Mouse (Mus musculus) liver, embryonic 16.5 days (tissue): ENCODE measurements around the gene Syt13. TPM values are rescaled to one million over a fixed set of nuclear protein-coding genes. Genes with fewer than 3 reads are reported as not detected.

Experiments used
- ATAC-seq: fragments of 200-750 bp; cut with Nextera tagmentation; 2 replicates; pipeline ENCODE4 v1.8.0; 2017; ENCODE audit warnings: low read depth, mild to moderate bottlenecking, moderate number of reproducible peaks, moderate library complexity
- H3K27ac ChIP-seq: fragments of 300-500 bp; sonication (generic); 2 replicates; pipeline ENCODE4 v1.5.1; 2014; ENCODE audit warnings: mild to moderate bottlenecking, low read length
- H3K27me3 ChIP-seq: fragments of 300-500 bp; sonication (generic); 2 replicates; pipeline ENCODE4 v1.6.1; 2014; ENCODE audit warnings: low read depth, low read length, mixed read lengths; ENCODE audit not compliant: control insufficient read depth, insufficient read depth
- H3K36me3 ChIP-seq: fragments of 300-500 bp; sonication (generic); 2 replicates; pipeline ENCODE4 v1.6.1; 2014; ENCODE audit warnings: mild to moderate bottlenecking; ENCODE audit not compliant: control insufficient read depth, insufficient read depth
- H3K4me1 ChIP-seq: fragments of 300-500 bp; sonication (generic); 2 replicates; pipeline ENCODE4 v1.6.1; 2014; ENCODE audit warnings: low read depth, low read length, mixed read lengths; ENCODE audit not compliant: control insufficient read depth
- H3K4me2 ChIP-seq: fragments of 300-500 bp; sonication (generic); 2 replicates; pipeline ENCODE4 v1.6.1; 2014; ENCODE audit warnings: low read depth, low read length, mixed read lengths
- H3K4me3 ChIP-seq: fragments of 300-500 bp; sonication (generic); 2 replicates; pipeline ENCODE4 v1.5.1; 2014; ENCODE audit warnings: low read depth, mild to moderate bottlenecking, low read length
- H3K9ac ChIP-seq: fragments of 300-500 bp; sonication (generic); 2 replicates; pipeline ENCODE4 v1.6.1; 2014; ENCODE audit warnings: low read depth, low read length
- H3K9me3 ChIP-seq: fragments of 300-500 bp; sonication (generic); replicated peaks from 2 replicates; pipeline ENCODE4 v1.6.1; 2016; ENCODE audit warnings: low read length; ENCODE audit not compliant: control insufficient read depth
- WGBS: fragments of 180-500 bp; shearing (Covaris S2); extraction: QIAGEN DNeasy Blood & Tissue Kit; methylation state at CpG from one replicate; pipeline ENCODE4 v1.1.7; 2014; ENCODE audit not compliant: insufficient replicate concordance; 5-methylcytosine and 5-hydroxymethylcytosine counted together
- polyA plus RNA-seq: library from polyadenylated mRNA; unstranded; fragments of >200 nt; fragmentation: Nextera tagmentation; extraction: Ambion mirVana; gene quantifications from 2 replicates; pipeline ENCODE4 v1.2.1, GENCODE M21; 2015

Syt13 gene
- 0.05 and 0.14 TPM in 2 replicates for polyA plus RNA-seq

DNA sequence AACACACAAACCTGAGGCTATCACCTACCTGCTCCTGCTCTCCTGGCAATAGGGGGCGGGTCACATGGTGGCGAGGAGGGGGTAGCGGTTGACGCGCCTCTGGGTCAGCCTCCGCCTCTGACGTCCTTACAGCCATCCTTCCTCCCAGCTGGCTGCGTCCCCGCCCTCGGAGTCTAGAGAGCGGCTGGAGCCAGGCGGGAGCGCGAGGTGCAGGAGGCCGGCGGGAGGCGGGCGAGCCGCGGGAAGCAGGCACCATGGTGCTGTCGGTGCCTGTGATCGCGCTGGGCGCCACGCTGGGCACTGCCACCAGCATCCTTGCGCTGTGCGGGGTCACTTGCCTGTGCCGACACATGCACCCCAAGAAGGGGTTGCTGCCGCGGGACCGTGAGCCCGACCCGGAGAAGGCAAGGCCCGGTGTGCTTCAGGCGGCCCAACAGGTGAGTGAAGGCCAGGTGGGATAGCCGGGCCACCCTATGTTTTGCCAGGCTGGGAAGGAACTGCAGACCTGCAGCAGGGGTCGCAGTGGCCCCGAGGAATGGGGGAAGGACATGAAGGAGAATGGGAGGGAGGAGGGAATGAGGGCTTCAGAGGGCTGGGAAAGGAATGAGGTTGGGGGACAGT is at the start of gene Syt13:
Syt13 (plus strand) TSS at position 166 of the 621 bp plus-strand sequence.
- Histone ChIP-seq H3K9me3 (no peaks in the 10 kb centered on the region), H3K4me2 (no peak within 1 kb of the TSS), H3K27me3 (peaks cover 37% of the 10 kb centered on the region), H3K9ac (no peak within 1 kb of the TSS), H3K36me3 (no peaks in the 10 kb centered on the region), H3K4me1 (no peaks in the 10 kb centered on the region), H3K27ac (no peak within 1 kb of the TSS), H3K4me3 (no peak within 1 kb of the TSS)
- 1% methylated on average over 38 of the region's 38 CpGs for WGBS
- no peak for ATAC-seq

DNA sequence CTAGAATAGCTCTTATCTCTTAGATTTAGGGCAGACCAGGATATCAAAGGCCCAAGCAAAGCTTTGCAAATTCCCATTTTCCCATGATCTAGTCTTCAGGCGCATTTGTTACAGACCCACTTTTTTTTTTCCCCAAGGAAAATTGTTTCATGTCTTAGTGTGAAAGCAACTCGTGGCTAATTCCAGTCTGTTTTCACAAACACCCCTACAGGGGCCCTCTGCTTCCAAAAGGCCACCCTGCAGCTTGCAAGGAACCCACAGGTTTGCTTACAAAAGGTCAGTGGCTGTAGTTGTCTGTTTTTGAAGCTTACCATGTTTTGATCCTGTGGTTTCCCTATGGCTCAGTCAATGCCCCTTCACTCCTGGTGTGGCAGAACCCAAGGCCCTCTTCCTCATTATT is 48.3 kb upstream of the Syt13 start:
- Histone ChIP-seq H3K9me3 (no peaks in the 10 kb centered on the region), H3K27ac (no peak overlapping the region), H3K9ac (no peak overlapping the region), H3K27me3 (no peaks in the 10 kb centered on the region), H3K36me3 (no peaks in the 10 kb centered on the region), H3K4me2 (no peak overlapping the region), H3K4me3 (no peak overlapping the region), H3K4me1 (no peaks in the 10 kb centered on the region)
- WGBS: 19% methylated on average over 2 of the region's 2 CpGs
- no peak for ATAC-seq

DNA sequence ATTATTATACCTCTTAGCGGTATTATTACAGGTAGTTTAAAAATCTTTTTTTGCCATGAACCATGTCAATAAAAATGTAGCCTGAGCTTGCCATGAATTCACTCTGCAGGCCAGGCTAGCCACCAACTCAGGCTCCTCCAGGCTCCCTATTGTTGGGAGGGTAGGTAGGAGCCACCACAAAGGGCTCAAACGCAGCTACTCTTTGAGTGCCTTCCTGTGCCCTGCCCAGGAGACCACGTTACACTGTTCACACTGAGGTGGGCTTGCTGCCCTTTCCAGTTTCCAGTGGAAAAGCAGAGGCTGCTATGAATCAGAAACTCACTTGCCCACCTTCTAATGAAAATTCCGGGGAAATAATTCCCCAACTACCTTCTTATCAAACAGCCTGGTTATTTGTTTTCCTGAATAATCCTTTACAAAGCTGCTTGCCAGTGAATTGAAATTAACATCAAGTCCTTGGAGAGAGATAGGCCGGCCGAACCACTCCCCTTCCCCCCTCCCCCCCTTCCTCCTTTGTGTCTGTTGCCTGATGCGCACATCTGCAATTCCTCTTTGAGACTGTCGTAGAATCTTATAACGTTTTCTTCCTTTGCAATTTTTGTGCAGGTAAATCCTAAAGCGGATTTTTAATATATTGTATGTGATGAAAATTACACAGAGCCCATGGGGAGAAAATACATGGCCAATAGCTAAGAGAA is 44.6 kb upstream of the Syt13 start:
- no peak overlapping the region for H3K9ac ChIP-seq
- WGBS: 16% methylated on average over 10 of the region's 10 CpGs
- no peaks in the 10 kb centered on the region for H3K27me3 ChIP-seq
- no peak overlapping the region for H3K27ac ChIP-seq
- no peaks in the 10 kb centered on the region for H3K36me3 ChIP-seq
- H3K9me3 ChIP-seq: no peaks in the 10 kb centered on the region
- no peak overlapping the region for H3K4me2 ChIP-seq
- ATAC-seq: no peak
- H3K4me3 ChIP-seq: no peak overlapping the region
- H3K4me1 ChIP-seq: no peaks in the 10 kb centered on the region

DNA sequence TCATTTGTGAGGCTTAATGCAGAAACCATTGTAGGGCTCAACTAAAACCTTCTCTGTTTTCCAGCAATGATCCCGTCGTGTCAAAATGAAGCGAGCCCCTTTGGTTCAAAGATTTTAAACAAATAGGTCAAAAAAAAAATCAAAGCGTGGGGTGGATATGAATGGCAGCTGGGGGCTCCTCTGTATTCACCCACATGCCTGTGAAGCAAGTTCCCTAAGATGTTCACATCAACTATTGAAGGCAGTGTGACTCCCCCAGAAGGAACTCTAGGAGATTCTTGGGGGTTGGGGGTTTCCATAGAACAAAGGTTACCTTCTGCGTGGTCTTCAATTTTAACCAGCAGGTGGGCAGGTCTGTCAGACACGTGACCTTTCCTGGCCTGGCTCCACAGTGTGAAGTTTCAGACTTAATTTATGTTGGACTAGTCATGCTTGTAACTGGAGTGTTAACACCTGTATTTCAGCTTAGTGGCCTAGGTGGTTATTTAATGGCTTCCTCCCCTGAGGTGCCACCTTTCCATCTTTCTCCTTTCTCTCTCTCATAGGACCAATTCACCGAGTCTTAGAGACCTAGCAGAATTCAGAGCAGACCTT is 43.7 kb upstream of the Syt13 start:
- no peak overlapping the region for H3K27ac ChIP-seq
- no peaks in the 10 kb centered on the region for H3K36me3 ChIP-seq
- ATAC-seq: no peak
- no peaks in the 10 kb centered on the region for H3K27me3 ChIP-seq
- H3K4me3 ChIP-seq: no peak overlapping the region
- WGBS: 53% methylated on average over 7 of the region's 7 CpGs
- H3K9me3 ChIP-seq: no peaks in the 10 kb centered on the region
- no peaks in the 10 kb centered on the region for H3K4me1 ChIP-seq
- H3K9ac ChIP-seq: no peak overlapping the region
- H3K4me2 ChIP-seq: no peak overlapping the region

DNA sequence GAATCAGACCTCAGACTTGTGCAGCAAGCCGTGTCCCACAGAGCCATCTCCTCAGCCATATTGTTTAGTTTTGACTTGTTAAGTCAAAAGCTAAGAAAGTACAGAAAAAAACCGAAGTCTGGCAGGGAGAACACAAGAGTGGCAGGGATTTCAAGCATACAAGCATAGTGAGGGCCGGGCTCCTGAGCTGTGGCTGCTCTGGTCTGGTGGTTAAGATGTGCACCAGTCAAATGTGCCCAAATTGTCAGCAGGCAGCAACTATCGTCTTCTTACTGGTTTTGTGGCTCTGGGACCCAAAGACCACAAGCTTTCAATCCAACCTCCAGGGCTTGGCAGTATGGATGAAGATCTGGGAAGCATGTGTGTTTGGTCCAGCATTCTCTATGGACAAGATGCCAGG is 42.2 kb upstream of the Syt13 start:
- ATAC-seq: no peak
- H3K27ac ChIP-seq: no peak overlapping the region
- no peak overlapping the region for H3K4me2 ChIP-seq
- no peaks in the 10 kb centered on the region for H3K27me3 ChIP-seq
- H3K4me3 ChIP-seq: no peak overlapping the region
- H3K9ac ChIP-seq: no peak overlapping the region
- H3K36me3 ChIP-seq: no peaks in the 10 kb centered on the region
- no peaks in the 10 kb centered on the region for H3K4me1 ChIP-seq
- WGBS: 52% methylated on average over 4 of the region's 4 CpGs
- H3K9me3 ChIP-seq: no peaks in the 10 kb centered on the region

DNA sequence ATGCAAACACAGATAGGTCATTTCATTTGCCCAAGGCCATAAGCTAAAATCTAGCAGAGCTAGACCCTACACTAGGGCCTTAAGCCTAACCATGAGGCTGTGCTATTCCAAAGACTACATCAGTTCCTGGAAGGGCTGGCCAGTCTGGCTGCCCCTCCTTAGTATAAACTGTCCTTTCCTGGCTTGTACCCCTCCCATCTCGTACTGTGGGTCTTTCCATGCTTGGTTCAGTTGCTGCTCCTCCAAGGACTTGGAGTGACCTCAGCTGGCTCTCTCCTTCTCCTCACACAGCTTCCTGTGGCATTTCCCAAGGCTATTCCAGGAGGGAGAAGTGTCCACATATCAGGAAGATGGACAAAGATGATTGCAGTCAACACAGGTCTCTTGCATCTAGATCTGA is 40.3 kb upstream of the Syt13 start:
- Histone ChIP-seq H3K9ac (no peak overlapping the region), H3K4me1 (no peaks in the 10 kb centered on the region), H3K36me3 (no peaks in the 10 kb centered on the region), H3K27me3 (no peaks in the 10 kb centered on the region), H3K4me3 (no peak overlapping the region), H3K9me3 (no peaks in the 10 kb centered on the region), H3K4me2 (no peak overlapping the region), H3K27ac (no peak overlapping the region)
- ATAC-seq: no peak
- 35% methylated on average over 1 of the region's 1 CpGs for WGBS

DNA sequence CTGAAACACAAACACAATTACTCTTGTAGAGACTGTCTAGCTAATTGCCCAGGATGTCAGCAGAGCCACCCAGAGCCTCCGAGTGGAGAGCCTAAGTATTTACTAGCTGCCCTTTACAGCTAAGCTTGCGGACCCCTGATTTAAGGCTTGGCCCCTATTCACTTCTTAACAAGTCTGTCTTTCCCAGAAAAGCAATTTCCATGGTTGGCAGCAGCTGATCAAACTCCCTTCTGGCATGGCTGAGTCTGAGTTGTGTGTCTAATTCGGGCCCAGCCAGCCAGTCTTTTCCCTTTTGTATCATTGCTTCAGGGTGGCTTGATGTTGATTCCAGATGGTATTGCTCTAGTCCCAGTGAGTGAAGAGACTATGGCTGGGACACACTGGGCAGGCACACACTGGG is 37.4 kb upstream of the Syt13 start:
- H3K4me1 ChIP-seq: no peaks in the 10 kb centered on the region
- 53% methylated on average over 3 of the region's 3 CpGs for WGBS
- no peak for ATAC-seq

DNA sequence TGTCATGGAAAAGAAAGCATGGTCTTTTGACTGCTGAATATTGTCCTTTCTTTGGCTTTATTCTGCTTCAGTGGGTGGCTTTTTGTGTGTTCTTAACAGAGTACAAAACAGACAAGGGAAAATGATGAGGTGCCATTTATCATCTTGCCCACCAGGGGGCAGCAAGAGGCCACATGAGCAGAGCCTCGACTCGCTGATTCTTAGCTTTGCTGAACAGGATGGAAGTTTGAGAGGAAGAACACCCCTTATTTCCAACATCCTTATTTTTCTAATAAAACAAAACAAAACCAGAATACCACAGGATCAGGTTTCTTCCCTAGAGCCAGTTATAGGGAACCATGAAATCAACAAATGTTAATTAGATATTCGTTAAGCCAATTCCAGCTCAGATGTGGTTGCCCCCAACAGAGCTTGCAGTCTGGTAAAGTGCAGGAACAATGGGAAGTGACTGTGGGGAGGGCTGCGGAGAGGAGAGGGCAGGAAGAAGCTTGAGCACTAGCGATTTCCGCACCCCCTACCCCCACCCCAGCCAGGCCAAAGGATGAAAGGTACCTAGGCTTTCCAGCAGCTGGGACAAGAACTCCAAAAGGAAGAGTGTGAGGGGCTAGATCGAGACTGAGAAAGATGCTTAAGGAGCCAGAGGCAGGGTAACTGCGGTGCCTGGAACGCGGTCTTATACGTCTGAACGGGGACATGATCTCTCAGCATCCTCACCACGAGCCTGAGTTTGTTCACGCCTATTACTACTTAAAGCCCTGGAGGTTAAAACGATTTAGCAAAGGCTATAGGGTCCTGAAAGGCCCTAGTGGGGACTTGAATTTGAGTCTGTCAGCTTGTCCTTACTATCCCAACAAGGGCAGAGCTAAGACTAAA is 31.6 kb upstream of the Syt13 start:
- no peaks in the 10 kb centered on the region for H3K4me1 ChIP-seq
- no peaks in the 10 kb centered on the region for H3K27me3 ChIP-seq
- ATAC-seq: no peak
- no peaks in the 10 kb centered on the region for H3K9me3 ChIP-seq
- H3K4me3 ChIP-seq: no peak overlapping the region
- H3K36me3 ChIP-seq: no peaks in the 10 kb centered on the region
- H3K4me2 ChIP-seq: no peak overlapping the region
- H3K27ac ChIP-seq: no peak overlapping the region
- WGBS: 5% methylated on average over 15 of the region's 15 CpGs
- no peak overlapping the region for H3K9ac ChIP-seq

More for the DNA sequence above, 37.4 kb upstream of the Syt13 start:
- H3K36me3 ChIP-seq: no peaks in the 10 kb centered on the region
- no peaks in the 10 kb centered on the region for H3K9me3 ChIP-seq
- H3K27me3 ChIP-seq: no peaks in the 10 kb centered on the region
- no peak overlapping the region for H3K27ac ChIP-seq
- H3K9ac ChIP-seq: no peak overlapping the region
- H3K4me2 ChIP-seq: no peak overlapping the region
- no peak overlapping the region for H3K4me3 ChIP-seq
